Mouse (Mus musculus) neutrophil, adult 5-6 weeks (primary cell): ENCODE data around the gene Catsperg1. TPM values are rescaled to one million over a fixed set of nuclear protein-coding genes. Genes with fewer than 3 reads are reported as not detected.
"Not testable (repeated sequence)": the region's sequence is repeated elsewhere in the genome, so short reads cannot be mapped to it uniquely, and the experiment has no call there.

Source experiments
- ATAC-seq: fragments of 151-379, 151-347 bp; 2 replicates; pipeline ENCODE4 v1.8.0; 2017; ENCODE audit warnings: mild to moderate bottlenecking, moderate TSS enrichment; ENCODE audit not compliant: insufficient number of reproducible peaks, poor library complexity, low FRiP score, severe bottlenecking; ENCODE audit errors: extremely low read depth
- total RNA-seq: library from RNA; stranded (forward); fragments of 200-1000 nt; gene quantifications from 2 replicates; pipeline ENCODE4 v1.2.3, GENCODE M21; 2017

The Catsperg1 gene
- 0.98 and 3.6 TPM in 2 replicates for total RNA-seq

DNA sequence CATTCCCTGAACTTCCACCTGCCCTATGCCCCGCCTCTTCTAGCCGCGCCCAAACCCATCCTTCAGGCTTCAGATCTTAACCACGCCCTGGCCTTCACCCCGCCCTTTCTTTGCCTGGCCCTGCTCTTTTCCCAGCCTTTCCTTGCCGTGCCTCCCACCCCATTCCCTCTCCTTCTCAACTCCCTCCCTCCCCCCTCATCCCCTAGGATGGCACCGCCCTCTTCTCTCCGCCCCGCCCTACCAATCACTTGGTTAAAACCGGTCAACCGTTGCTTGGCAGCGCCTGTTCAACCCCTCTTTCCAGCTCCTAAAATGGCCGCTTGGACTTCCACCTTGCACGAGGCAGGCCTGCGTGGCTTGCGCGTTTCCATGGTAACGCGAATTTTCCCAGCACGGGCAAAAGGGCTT is at the start of gene Catsperg1:
Gene Catsperg1 (minus strand): TSS at position 361 of the 408 bp plus-strand sequence.
- no peak for ATAC-seq

DNA sequence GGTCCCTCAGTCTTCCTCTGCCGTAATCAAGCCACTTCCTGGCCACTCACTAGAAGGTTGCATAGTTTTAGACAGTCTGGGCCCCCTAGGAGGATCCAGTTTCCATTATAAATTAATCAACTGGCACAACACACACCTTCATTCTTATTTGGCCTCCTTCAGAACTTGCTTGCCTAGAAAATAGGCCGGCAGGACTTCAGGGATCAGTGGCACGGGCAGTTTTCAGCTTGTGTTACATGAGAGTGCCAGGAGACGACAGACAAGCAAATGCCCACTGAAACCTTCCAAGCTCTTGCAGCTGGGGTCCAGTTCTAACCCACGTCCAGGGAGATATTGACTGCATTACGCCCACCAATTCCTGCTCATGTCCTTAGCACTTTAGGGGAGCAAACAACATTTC is 48.3 kb upstream of the Catsperg1 start:
- ATAC-seq: no peak

DNA sequence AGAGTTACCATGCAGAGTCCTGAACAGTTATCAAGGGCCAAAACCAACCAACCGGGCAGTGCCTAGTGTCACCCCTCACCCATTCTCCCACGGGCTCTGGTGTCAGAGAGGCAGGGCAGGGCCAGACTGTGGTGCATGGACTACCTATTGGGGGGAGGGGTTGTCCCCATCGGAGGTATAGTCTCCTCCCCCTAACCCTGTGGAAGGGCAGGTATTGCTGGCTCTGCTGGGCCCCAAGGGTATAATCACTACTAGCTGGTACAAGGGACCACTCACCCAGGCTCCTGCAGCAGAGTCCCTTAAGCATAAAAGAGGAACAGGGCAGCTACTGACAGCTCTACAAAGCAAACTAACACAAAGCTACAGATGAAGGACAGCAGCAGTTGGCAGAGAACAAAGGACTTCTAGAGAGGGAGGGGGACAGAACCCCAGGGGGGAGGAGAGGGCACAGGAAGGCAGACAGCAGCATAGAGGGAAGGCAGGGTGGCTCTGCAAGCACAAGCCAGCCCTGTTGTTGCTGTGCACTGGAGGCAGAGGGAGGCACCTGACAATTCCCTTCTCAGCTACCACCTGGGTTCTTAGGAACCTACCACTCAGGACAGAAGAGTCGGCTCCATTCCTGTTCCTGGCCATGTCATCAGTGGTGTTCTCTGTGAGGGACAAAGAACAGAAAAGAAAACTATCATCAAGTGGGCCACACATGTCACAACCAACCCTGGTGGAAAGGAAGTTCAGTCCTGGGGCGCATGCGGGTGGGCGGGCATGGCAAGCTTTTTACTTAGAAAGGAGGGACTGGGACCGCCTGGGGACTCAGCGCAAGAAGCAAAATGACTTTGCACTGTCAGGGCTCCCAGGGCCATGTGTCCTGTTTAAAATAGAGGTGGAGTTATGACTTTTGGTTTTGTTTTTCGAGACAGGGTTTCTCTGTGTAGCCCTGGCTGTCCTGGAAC is 46.2 kb upstream of the Catsperg1 start:
- no peak for ATAC-seq

DNA sequence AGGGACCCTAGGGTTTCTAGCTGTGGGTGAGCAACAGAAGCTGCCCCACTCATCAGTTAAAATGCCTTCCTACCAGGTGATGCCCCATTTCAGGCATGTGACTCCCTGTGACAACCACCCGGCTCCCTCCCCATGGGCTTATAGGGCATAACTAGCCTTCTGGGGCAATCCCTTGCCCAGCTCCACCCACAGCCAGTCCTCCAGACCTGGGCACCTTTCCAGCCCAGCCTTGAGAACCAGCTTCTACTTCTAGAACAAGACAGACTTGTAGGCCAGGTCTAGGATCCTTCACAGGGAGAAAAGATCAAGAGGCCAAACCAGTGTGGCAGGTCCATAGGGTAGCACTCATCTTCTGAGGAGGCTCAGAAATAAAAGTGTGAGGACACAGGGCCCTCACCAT is 43.5 kb upstream of the Catsperg1 start:
- ATAC-seq: no peak

DNA sequence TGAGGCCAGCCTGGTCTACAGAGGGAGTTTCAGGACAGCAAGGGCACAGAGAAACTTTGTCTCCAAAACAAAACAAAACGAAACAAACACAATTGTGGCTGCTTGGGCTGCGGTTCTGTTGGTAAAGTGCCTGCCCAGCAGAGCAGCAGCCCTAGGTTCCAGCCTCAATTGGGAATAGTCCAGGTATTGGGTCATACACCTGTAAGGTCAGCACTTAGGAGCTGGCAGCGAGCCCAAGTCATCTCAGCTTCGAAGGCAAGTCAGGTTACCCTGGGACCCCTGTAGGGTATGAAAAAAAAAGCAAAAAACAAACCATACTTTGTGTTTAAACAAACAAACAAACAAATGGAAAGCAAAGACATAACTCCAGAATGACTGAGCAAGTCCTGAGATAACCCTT is 42.0 kb upstream of the Catsperg1 start:
- no peak for ATAC-seq

DNA sequence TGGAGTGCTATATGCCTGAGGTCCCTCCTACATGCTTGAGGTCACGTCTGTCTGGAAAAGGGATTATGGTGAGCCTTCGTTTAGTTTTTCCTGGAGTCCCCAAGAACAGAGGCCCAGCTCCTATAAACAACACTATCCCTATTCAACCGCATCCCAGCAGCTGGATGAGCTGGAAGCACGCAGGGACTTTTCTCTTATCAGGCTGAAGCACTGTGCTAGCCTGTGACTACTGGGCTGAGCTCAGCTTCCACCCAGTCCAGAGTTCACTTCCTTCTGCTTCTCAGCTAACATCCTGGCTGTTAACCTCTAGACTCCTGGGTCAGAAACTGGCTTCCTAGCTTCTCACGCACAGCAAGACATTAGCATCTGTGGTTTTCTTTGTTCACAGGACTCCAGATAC is 40.0 kb upstream of the Catsperg1 start:
- ATAC-seq: no peak

DNA sequence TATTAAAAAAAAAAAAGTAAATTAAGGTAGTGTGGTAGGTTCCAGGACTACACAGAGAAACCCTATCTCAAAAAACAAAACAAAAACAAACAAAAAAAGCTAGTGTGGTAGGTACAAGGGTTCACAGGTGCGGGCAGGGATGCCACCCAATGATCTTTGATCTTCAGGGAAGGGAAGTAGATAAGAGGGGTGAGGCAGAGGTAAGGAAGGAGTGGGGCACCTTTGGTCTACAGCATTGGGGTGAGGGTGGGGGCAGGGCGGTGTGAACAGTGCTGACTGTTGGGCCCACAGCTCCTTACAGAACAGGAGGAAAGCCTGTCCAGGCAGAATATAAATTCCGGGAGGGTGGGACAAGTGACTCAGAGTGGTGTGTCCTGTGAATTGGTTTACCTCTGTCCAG is 37.3 kb upstream of the Catsperg1 start:
- ATAC-seq: no peak

DNA sequence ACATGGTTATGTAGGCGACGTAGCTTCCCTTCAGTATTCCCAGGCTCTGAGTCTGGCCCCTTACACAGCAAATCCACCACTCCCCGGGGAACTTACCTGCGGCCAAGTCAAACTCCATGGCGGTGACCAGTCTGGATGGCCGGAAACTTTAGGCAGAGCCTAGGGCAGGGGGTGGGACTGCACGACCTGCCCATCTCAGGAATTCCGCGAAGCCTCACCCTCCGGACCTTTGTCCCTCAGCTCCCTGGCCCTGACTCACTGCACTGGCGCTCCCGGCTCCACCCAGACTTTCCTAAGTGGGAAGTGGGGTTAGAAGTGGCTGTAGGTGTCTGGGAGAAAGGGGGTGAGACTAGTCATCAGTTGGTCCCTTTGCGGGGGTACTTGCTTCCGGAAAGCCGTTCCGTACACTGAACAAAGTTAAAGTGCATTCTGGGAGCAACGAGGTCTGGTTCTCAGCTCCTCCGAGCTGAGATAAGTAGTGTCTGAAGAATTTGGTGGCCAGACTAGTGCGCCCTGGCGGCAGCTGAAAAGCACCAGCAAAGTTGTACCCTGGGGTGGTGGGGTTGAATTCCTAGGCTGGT is 34.5 kb upstream of the Catsperg1 start, which contains the start of gene 2200002D01Rik:
Gene 2200002D01Rik (minus strand): TSS at position 206 of the 581 bp plus-strand sequence.
- ATAC-seq: no peak

DNA sequence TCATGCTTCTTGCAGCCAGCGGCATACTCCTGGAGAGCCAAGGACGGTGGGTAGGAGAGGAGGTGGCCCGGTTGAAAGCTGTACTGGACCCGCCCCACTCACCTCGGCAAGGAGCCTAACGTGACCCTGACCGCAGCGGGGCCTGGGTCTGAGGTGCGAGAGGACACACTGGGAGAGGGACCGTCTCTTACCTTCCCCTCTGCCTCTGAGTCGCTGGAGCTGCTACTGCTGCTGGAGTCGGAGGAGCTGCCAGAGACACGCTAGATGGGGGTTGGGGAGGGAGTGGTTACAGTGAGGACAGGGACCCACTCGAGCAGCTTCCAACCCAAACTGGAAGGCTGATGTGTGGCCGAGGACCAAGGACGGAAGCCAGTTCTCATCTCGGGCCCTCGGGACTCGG is 33.9 kb upstream of the Catsperg1 start:
- no peak for ATAC-seq

DNA sequence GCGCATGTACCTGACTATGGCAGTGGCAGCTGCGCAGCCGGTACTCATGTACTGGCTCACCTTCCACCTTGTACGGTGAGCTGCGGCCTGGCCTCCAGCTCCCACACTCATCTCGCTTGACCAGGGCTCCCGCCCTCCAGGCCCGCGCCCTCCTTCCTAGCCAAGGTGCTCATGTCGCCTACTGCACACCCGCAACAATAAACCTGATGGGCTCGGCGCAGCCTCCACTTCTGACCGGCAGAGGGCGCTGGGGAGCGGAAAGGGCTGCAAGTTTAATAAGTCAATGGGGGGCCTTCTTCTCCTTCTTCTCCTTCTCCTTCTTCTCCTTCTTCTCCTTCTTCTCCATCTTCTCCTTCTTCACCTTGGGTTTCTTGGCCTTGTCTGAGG is 33.5 kb upstream of the Catsperg1 start:
- ATAC-seq: peak; percentile 44; the same call in 1 of the 2 replicates

DNA sequence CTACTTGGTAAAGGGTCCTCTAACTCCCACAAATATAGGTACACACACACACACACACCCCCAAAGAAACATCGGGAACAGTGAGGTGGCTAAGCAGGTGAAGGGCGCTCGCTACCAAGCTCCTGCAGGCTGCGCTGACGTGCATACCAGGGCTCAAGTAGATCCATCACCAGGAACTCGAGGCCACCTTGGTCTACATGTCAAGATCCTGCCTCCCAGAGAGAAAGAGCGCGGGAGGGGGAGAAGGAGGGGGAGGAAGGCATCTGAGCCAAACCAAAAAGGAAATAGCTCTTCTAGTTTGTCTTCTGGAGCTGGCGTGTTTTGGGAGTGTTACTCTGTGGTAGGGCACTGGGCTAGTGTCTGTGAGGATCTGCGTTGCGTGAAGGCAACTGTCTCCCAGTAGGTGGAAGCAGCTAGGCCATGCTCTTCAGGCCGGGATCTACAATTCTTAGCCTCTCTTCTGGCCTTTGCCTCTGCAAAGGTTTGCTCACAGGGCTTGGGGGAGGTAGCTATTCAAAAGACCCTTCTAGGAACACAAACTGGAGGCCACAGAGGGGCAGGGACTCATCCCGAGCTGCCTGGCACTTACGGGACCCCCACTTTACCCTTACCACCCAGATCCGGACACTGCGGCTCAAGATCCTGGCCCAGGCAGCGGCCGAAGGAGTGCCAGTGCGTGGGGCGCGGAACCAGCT is 32.9 kb upstream of the Catsperg1 start:
- no peak for ATAC-seq

DNA sequence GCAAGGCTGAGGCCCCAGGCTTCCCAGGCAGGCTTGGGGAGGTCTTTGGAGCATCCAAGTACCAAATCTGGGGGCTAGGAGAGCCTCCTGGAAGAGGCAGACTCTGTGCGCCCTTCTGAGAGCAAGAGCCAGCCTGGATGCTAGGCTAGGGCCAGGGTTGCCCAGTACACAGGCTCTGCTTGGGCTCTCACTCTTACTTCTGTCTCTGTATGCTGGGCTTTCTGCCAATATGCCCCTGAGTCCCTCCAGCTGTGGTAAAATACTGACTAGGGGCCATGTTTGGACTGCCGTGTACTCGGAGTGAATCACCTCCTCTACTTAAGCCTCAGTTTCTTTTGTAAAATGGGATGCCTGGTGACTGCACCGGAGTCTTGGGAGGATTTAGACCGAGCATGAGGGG is 32.2 kb upstream of the Catsperg1 start:
- no peak for ATAC-seq

DNA sequence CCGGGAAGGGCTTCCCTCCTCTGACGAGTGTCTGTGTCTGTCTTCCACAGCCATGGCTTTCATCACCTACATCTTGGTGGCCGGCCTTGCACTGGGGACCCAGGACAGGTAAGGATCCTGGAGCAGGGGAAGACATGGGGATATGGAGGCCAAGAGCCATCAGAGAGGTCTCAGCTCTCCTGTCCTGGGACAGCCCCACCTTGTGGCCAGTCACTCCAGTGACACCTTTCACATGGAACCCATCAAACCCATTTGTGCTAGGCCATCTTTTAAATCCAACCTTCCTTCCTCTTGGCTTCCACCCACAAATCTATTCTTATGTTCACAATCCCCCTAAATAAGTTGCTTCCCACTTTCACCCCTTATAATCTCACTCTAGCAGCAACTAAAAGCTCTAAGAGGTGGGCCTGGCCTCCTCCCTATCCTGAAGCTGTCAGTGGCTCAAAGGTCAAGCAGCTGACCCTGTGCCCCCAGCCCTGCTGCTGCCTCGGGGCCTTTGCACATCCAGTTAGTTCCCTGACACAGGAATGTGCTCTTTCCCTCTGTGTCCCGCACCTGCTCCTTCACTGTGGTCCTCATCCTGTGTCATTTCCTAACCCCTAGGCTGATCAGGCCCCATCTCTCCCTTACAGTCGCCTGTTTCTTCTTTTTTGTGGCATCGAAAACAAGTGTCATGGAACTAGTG is 31.0 kb upstream of the Catsperg1 start:
- no peak for ATAC-seq

DNA sequence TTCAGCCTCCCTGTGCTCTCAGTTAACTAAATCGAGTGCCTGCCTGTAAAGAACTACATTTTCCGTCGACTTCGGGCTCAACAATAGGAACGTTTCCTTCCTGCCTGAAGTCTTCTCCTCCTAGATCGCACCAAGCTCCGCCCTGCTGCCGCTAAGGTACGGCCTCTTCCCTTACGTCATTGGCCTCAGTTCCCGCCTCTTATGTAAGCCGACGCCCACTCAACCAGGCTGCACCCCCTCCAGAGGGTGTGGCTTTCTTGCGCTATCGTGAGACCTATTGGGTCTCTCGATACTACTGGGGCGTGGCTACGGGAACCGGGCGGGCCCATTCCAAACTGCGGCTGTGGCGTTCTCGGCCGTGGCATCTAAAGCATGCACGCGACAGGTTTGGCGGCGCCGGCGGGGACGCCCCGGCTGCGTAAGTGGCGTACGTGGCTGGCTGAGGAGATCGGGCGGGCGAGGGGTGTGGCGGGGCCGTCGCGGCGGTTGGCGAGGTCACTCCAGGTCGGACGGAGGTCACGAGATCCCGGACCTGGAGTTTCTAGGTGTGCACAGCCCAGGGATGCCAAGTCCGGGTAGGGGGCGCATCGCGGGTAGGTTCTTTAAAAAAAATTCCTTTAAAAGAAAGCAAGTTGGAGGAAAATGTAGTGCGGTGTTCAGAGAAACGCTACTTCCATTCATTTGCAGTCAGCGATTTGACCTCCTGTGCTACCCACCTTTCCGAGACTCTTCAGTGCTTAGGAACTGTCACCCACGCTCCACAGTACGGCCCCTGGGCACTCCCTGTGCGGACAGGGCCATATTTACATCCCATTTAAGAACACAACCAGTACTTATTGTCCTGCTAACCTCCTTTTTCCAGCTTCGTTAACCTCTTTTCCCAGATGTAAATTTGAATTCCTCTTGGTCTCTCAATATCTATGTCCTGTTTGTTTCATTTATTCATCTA is 24.5 kb upstream of the Catsperg1 start, which contains the start of gene Yif1b:
Gene Yif1b (plus strand): TSS at position 311 of the 949 bp plus-strand sequence.
- ATAC-seq: peak; percentile 99

DNA sequence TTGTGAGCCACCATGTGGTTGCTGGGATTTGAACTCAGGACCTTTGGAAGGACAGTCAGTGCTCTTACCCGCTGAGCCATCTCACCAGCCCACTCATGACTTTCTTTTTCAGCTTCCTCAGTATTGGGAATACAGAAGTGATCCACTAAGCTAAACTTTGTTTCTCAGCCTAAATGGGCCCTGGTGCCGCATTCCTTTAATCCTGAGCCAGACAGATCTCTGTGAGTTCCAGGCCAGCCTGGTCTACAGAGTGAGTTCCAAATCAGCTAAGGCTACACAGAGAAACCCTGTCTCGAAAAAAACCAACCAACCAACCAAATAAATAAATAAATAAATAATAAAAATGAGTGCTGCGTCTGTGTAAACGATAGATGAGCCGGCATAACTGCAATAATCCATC is 23.8 kb upstream of the Catsperg1 start:
- ATAC-seq: not testable (repeated sequence)

DNA sequence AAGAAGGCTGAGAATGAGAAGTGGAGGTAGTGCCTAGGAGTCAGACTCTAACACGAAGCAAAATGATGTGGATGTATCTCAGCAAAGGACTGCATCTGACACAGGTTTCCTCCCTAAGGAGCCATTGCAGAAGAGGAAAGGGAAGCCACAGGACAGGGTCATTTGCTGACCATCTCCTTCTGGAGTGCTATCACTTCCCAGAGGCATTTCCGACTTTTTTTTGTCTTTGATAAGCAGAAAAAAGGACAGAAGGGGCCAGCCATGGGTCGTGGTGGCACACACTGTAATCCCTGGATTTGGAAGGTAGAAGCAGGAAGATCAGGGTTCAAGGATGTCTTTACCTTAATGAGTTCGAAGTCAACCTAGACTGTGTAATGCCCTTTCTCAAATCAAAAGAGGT is 22.8 kb upstream of the Catsperg1 start:
- ATAC-seq: no peak

DNA sequence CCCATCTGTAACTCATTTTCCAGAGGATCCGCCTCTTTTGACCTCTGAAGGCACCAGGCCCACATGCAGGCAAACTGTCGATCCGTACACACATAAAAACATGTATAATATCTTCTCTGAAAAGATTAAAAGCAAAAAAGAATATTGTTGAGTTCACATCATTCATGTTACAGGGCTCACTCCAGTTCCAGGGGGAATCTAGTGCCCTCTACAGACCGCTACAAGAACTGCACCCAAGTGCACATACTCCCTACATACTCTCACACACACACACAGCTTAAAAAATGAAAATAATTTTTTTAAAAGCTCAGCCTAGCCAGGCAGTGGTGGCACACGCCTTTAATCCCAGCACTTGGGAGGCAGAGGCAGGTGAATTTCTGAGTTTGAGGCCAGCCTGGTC is 20.8 kb upstream of the Catsperg1 start:
- ATAC-seq: no peak

DNA sequence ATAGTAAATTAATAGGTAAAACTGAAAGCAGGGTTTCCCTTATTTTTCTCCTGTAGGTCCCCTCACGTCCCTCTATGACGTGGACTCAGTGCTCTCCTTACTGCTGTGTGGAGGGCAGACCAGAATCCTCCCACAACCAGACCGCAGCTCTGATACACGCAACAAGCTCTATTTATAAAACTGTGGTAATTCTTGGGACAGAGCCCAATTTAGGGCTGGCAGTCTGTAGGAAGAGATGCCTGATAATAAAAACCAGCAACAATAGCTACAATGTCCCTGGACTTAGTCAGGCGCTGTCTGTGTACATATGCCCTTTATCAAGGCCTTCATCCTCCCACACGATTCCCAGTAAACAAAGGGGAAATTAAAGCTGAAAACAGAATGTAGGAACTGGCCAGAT is 19.9 kb upstream of the Catsperg1 start:
- no peak for ATAC-seq
